Mouse (Mus musculus): Measurements from ENCODE around the gene Sytl1.

DNA sequence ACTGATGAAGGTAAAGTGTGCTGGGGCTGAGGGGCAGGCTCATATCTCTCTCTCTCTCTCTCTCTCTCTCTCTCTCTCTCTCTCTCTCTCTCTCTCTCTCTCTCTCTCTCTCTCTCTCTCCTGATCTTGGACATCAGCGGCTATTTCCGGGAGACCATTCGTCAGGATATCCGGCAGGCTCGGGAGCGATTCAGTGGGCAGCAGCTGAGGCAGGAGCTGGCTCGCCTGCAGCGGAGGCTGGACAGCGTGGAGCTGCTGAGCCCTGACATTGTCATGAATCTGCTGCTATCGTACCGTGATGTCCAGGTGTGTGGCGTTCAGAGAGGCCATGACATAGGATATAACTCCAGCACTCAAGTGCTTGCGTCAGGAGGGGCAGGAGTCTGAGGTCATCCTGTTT is 19.4 kb downstream of the Sytl1 start:
- no peak for TF ChIP-seq CTCF (IDR thresholded peaks at IDR 0.05; ENCODE audit: low read depth)
- TF ChIP-seq EP300 (IDR thresholded peaks at IDR 0.05; ENCODE audit: low read depth): no peak

All from heart, postnatal 0 days (tissue).